Mouse (Mus musculus) thymus, postnatal 25 days (tissue): ENCODE results near the gene Farsb.
"Not testable (repeated sequence)": the region's sequence is repeated elsewhere in the genome, so short reads cannot be mapped to it uniquely, and the experiment has no call there.

ENCODE experiments used
- DNase-seq: peaks from one replicate; pipeline ENCODE4 v3.0.0; 2022

Gene Farsb

GRCm38 (mm10) chr1:78488752-78489492, at the start of gene Farsb:
Farsb (minus strand) TSS chr1:78488897.
- peak; percentile 87 for DNase-seq

- peak; percentile 17 for DNase-seq
These were observed 49.7 kb upstream of the Farsb start for GRCm38 (mm10) chr1:78538396-78538795.

- peak; percentile 81 for DNase-seq
These were observed 48.9 kb upstream of the Farsb start for GRCm38 (mm10) chr1:78537494-78538010.

DNA sequence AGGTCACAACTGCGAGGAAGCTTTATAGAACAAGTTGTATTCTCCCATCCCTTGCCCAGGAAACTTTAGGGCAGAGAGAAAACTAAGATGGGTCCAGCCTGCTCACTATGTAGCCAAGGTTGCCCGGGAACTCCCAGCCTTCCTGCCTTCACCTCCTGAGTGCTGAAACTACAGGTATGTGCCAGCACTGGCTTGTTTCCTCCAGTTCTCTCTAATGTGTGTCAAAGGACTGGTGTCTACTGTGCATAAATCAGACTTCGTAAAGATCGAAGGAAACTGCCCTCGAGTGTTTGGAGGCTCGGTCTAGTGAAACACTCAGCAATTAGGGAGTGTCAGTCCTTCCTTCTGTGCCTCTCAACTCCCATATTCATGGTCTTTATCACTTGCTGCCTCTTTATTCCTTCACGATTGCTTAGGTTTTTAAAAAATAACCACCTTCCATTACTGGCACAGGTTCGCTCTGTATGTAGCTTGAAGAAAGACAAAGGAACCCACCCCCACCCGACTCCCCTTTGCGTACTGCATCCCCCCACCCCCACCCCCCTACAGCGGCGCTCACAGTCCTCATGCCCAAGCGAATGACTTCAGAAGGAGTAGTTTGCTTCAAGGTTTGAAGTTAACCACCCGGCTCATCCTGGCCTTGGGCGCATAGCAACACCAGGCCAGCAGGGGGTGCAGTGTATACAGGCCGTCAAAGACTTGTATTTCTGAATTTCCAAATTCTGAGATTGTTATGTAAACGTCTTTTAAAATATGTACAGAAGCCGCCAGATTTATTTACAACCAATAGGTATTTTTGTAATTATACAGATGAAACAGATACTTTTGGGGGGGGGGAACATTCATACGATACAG, 47.8 kb upstream of the Farsb start:
- DNase-seq, result peak; percentile 85

DNA sequence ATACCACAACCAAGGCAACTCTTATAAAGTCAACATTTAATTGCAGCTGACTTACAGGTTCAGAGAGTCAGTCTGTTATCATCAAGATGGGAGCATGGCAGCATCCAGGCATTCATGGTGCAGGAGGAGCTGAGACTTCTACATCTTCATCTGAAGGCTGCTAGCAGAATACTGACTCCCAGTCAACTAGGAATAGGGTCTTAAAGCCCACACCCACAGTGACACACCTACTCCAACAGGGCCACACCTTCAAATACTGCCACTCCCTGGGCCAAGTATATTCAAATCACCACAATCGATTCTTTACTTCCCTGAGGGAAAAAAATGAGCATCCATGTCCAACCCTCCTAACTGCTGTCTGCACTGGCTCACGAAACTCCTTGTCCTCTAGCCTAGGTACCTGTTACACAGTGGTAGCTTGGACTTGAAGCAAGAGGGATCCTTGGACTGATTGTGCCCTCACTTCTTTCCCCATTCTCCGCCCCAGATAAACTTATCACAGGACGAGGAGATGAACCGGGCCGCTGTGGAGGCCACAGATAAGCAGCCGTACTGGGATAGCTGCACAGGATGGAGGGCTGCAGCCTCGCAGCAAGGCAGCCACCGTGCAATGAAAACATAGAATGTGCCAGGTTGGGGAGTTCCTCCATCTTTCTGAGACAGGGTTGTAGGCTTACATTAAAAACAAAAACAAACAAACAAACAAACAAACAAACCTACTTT, 45.9 kb upstream of the Farsb start:
- no peak for DNase-seq

DNA sequence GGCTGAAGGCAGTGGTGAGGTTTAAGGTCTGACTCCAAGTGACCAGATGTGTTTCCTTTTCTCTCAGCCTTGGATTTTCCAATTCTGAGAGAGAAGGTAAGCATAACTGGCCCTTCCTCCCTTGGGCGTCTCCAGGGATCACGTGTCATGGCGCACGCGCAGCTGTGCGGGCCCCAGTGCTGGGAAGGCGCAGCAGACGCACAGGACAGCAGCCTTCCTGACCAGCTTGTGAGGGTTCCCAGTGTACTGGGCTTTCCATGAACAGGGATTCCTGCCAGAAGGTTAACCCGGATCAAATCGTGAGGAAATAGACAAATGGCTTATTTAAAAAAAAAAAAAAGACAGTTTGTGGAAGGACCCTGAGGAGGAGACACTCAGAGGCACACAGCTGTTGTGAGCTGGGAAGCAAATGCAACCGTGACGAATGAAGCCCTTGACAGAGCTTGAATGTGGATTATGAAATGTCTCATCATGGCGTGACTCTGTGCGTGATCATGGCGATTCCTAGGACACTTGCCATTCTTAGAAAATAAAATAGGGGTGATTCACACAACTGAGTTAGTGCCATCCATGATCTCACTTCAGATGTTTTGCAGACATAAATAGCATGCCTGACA, 43.6 kb upstream of the Farsb start:
- DNase-seq, result no peak

DNA sequence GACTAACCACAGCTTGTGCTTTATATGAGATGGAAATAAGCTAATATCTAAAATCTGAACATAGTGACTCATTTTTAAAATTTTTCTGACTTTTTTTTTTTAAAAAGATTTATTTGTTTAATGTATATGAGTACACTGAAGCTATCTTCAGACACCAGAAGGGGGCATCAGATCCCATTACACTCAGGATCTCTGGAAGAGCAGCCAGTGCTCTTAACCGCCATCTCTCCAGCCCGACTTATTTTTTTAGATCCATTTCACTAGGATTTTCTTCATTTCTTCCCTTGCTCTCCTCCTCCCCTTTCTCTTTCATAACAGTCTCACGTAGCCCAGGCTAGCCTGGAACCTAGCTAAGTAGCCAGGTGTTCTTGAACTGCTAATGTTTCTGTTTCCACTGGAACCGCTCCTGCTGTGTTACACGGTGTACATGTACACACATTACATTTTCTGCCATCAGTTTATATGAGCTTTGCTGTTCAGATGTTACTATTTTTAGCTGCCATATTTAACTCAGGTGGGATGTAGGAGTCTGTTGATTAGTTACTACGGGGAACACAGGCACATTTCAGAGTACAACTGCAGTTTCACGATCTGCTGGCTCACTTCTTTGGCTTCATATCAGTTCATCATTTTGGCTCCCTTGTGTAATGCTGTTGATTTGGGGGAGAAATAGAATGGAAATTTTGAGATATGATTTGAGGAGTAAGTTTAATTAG, 42.0 kb upstream of the Farsb start:
- no peak for DNase-seq

DNA sequence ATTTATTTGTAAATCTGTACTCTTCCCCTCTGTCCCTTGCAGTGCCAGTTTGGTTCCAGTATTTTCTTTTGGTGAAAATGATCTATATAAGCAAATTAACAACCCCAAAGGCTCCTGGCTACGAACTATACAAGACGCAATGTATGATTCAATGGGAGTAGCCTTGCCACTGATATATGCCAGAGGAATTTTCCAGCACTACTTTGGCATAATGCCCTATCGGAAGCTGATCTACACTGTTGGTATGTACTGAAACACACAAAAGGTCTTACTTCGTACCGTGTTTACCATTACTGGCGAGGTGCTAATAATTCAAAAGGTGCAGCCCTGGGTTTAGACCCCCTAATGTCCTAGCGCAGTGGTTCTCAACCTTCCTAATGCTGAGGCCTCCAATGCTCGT, 40.3 kb upstream of the Farsb start:
- DNase-seq, result no peak

DNA sequence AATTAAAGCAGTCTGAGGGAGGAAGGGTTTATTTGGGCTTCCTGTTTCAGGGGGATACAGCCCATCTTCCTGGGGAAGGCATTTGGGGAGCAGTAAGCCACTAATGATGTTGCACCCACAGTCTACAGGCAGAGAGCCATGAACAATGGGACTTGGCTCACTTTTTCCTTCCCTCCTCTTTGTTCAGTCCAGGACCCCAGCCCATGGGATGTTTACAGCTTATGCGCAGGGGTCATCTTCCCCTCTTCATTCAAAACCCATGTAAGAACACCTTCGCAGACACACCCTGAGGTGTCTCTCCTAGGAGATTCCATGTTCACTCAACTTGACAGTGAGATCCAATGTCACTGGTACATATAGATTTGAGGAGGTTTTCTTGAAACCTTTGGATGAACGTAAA, 39.7 kb upstream of the Farsb start:
- DNase-seq, result no peak

- peak; percentile 54 for DNase-seq
These were observed 36.6 kb upstream of the Farsb start for GRCm38 (mm10) chr1:78525189-78525886.

GRCm38 (mm10) chr1:78518907-78519306, 30.2 kb upstream of the Farsb start:
- no peak for DNase-seq

DNA sequence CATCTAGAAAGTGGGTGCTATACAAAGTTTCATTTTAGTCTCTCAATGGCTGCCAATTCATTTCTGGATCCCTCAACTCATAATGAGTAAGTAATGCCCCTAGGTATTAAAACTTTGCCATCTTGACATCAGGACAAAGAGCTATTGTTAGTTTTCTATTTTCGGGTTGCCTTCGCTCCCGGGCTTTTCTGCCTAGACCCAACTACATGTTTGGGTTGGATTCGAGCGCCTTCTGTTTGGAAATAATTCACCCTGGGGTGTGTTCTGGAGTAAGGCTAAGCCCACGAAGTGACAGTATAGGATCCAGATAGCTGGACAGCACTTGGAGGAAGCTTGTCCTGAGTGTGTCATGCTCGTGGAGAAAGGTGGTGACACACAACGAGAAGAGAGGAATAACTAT, 24.1 kb upstream of the Farsb start:
- no peak for DNase-seq

- no peak for DNase-seq
These were observed 23.0 kb upstream of the Farsb start, which contains the start of gene BC035947 for GRCm38 (mm10) chr1:78511621-78512160. BC035947 (minus strand) TSS chr1:78512158.

- DNase-seq, result no peak
These were observed 22.2 kb upstream of the Farsb start, which contains the start of gene Mogat1 for GRCm38 (mm10) chr1:78510862-78511261. Mogat1 (plus strand) TSS chr1:78510991.

DNA sequence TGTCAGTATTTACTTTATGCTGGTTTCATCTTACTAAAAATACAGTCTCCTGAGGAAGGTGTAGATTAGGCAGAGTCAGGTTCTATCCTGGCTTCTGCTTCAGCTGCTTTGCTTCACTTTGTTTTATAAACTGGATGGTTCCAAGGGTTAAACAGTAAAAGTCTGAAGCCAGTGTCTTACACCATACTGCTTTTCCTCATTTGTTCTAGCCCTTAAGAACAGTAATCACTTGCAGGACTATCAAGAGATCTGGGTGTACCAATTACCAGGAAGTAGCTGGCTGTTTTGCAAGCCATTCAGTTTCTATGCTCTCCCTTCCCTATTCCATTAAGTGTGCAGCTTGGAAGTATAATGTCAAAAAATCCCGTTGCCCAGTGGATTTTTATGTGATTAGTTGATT, 18.4 kb upstream of the Farsb start:
- DNase-seq, result no peak

GRCm38 (mm10) chr1:78502527-78502926, 13.8 kb upstream of the Farsb start:
- DNase-seq, result no peak

DNA sequence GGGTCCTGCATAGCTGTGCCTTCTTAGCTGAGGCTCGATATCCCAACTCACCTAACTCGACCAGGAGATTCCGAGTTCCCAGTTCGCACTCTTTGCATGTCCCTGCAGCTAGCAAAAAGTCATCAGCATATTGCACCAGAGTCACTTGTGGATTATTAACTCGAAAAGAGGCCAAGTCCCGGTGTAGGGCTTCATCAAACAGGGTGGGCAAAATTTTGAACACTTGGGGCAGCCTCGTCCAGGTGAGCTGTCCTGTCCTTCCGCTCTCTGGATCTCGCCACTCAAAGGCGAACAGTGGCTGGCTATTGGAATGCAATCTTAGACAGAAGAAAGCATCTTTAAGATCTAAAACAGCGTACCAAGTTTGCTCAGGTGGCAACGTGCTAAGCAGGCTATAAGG, 13.2 kb upstream of the Farsb start:
- DNase-seq, result not testable (repeated sequence)

GRCm38 (mm10) chr1:78501036-78501435, 12.3 kb upstream of the Farsb start:
- DNase-seq, result no peak

- DNase-seq, result no peak
These were observed 1.4 kb upstream of the Farsb start for GRCm38 (mm10) chr1:78490143-78490542.

- DNase-seq, result no peak
These were observed 308 bp downstream of the Farsb start for GRCm38 (mm10) chr1:78488427-78488751.

DNA sequence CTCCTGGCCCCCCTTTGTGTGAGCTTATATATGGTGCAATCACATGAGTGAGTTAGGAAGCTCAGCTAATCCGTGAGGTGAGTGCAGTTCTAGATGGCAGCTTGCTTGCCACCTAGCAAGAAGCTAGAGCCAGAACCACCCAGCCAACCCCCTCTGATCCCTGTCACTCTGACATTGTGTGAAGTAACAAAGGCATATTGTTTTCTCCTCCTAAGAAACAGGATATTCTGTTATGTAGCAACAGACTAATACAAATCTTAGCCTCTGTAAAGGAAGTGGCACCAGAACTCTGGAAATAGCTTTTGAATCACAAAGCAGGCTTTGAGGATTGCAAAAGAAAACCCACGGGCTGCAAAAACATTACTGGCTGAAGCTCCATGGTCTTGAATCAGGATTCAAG, 4.3 kb downstream of the Farsb start:
- DNase-seq, result peak; percentile 9
